Mouse (Mus musculus) kidney, postnatal 4 days (tissue): Measurements from ENCODE around the gene Lrrc8d.

ENCODE experiments used
- DNase-seq, 2 experiments: peaks; one replicate each; pipeline ENCODE4 v3.0.0; 2021; ENCODE audit warnings: mixed read lengths in 2 of 2

Gene Lrrc8d

DNA sequence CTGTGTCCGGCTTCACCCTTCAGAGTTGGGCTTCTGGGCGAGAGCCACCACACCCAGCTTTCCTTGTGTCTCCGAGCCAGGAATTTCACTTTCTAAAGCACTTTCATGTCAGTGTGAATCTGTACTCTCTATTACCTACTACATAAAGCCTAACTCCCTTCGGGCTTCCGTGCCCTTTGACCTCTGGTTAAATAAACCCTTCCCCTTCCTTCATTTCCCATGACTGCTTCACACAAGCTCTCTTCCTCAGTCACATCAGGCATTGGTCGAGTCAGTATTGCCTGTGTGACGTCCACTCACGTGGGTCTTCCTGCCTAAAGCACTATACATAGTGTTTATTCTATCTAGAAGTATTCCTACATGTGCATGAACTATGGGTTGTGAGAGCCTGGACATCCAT is 77.9 kb downstream of the Lrrc8d start:
- DNase-seq, result no peak

DNA sequence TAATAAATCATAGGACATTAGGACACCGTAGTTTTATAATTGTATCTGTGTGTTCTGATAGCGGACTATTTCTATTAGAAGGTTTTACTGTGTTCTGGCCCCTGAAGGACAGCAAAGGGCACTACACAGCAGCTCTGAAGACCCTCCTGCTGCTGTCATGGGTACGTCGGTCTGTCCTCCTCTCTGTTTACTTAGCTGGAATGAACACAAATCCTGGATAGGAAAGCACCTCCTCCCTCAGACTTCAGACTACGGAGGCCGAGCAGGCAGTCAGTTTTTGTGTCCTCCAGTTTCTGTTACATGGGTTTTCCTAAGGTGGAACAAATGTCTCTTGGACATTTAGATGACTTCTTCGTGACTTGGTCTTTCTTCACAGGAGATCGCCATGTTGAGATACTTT is 78.4 kb downstream of the Lrrc8d start:
- peak in 1 of 2 experiments; percentile 24 for DNase-seq

GRCm38 (mm10) chr5:105778723-105779122 is 79.0 kb downstream of the Lrrc8d start:
- DNase-seq, result no peak

- DNase-seq, result no peak
These were observed 79.6 kb downstream of the Lrrc8d start for GRCm38 (mm10) chr5:105779331-105779730.

DNA sequence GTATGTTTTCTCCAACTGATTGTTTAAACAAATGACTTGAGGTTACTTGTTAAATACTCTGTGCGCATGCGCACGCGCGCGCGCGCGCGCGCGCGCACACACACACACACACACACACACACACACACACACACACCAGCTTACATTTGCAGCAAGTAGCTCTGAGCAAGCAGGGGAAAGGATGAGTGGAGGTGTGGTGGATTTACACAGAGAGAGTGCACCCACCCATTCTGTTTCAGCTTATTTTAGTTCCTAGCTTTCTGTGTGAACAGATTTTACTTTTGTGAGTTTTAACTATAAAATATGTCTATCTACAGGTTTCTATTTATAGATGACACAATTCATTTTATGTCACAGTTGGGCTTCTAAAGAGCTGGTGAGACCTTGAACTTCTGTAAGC is 84.1 kb downstream of the Lrrc8d start:
- DNase-seq, result no peak

DNA sequence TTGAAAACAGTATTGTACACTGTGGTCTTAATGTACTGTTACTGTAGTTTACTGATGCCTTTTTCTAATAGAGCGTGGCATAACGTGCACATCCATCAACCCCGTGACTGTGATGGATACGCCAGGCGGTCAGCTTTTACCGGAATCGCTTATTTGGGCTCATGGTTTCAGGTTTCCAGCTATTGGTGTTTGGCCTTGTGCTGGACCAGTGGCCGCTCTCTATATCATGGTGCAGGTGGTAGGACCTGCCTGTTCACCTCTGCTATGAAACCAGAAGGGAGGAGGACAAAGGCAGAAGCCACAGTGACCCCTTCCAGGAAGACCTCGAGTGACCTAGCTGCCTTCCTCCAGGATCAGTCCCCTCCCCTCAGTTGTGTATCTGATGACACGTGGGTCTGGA is 85.0 kb downstream of the Lrrc8d start:
- no peak for DNase-seq

GRCm38 (mm10) chr5:105787577-105787976 is 87.8 kb downstream of the Lrrc8d start:
- peak; percentile 47 to 48 for DNase-seq

- peak in 1 of 2 experiments; percentile 54 for DNase-seq
These were observed 90.0 kb downstream of the Lrrc8d start for GRCm38 (mm10) chr5:105789801-105790200.

DNA sequence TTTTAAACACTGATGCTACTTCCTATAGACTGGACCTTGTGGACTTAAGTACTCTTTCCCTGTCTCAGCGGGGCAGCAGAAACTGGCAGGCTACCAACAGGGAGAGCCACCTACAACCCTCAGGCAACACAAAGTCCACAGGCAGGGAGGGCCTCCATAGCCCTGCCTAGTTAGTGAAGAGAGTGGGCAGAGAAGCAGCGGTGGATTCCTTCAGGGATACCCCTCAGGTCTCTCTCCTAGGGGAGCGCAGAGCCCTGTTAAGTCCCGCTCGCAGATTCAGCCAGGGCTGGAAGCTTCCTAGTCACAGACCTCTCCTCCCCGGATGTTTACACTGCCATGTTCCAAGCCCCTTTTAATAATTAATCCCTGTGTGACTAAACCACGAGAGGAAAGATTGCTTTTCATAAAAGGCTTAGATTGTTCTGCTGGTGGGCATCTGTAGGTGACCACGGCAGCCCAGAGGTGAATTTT is 92.6 kb downstream of the Lrrc8d start:
- peak; percentile 64 to 77 for DNase-seq

DNA sequence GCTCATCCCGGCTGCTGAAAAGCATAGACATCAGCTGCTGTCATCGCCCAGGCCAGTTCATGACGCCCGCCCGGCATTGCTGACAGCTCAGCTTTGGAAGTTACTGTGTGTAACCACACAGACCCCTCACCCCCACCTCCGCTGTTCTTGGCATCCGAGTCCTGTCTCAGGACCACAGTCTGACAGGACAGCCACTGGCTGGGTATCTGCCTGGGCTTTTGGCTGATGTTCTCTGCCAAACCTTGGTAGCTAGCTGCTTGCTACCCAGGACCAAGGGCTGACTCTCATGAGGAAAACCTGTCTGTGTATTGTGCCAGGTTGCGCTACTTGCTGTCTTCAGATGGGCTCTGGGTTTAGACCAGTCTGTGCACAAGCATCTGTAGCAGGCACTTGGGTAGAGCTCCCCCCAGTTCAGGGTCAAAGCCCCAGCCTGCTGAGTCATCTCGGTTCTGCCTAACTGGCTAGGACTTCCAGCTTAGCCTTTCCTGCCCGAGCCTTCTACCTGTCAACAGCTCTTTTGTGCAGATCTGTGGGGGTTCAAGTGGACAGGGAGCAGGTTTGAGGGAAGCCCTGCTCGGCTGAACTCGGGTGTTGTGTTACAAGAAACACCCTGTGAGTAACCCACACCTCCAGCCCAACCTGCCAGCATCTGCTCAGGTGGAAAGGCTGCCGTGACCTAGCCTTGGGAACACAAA is 93.2 kb downstream of the Lrrc8d start:
- peak; percentile 75 to 84 for DNase-seq

GRCm38 (mm10) chr5:105793548-105793940 is 93.8 kb downstream of the Lrrc8d start:
- DNase-seq, result no peak

GRCm38 (mm10) chr5:105798421-105798820 is 98.7 kb downstream of the Lrrc8d start:
- DNase-seq, result no peak

DNA sequence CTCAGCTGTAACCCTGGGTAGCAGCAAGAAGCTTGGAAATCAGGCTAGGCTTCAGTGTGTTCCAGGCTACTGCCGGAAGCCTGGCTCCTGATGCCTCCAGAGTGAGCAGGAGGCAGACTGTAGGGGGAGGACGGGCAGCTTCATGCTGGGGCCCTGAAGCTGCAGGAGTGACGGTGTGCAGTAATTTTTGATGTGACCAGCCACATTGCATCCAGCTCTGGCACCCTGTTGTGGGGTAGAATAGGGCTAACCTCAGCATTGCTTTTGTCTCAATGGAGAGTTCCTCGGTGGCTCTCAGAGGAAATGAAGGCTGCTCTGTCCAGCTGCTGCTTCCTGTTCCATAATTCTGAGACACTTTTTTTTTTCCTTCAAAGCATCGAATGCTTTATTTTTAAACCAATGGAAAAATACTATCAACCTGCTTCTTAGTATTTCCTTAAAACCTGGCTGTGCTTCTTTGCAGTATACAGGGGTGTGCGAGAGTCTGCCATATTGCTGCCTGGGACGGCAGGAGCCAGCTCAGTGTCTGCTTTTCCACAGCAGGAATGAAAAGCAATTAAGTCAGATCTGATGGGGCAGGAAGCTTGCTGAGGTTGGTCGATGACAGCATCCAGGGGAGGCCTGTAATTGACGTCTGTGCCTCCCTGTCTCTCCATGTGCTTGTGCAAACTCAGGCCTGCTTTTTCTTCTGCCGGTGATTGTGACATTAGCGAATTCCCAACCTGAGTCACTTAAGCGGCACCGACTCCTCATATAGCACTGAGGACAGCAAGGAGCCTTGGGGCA is 100.3 kb downstream of the Lrrc8d start:
- DNase-seq, result peak in 1 of 2 experiments; percentile 51

DNA sequence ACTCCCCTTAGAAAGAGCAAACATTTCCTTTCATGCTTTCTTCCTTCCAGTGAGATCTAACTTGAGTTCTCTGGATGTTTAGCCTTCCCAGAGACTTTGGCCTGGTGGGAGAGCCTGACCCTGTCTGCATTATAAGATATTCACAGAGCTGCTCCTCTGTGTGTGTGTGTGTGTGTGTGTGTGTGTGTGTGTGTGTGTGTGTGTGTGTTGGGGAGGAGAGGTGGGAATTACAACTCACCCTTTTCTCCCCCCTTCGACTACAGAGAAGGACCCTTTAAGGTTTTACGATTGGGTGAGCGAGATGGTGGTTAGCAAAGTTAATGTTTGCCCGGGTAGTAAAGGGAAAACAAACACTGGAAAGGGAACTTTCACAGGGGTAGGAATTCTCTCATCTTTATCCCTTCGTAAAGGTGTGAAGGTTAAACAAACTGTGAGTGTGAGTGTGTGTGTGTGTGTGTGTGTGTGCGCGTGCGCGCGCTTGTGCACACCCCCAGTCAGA is 101.3 kb downstream of the Lrrc8d start:
- DNase-seq, result peak in 1 of 2 experiments; percentile 55

DNA sequence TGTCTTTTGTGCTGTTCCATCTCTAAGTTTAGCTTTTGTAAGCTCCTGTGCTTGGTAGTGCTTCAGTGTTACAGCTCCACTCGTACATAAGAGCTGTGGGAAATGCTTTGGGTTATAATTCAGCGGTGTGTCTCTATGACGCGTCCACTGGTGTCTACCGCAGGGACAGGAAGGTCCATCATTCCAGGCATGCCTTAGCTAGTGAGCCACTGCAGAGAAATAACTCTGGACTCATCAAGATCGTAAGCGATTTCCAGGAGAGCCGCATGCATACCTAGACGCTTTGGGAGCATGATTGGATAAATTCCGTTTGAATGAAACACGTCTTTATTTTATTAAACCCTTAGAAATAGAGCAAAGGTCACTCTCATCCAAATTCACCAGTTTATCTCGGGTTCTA is 106.2 kb downstream of the Lrrc8d start:
- DNase-seq, result no peak

DNA sequence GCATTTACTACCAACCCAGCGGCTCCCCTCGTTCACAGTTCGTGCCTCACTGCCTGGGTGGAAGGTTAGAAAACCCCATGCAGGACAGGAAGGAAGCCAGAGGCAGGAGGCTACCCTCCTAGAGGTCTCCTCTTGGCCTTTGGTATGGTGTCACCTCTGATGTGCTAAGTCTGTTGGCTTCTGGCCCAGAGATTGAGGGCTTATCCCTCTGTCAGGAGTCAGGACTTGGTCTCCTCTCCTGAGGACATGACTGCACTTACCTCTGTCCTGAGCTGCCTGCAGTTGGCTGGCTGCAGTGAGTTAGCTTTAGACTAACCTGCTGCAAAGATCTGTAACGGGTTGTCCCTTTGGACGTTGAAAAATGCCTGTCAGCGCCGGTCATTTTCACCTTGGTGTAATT is 107.7 kb downstream of the Lrrc8d start:
- no peak for DNase-seq

DNA sequence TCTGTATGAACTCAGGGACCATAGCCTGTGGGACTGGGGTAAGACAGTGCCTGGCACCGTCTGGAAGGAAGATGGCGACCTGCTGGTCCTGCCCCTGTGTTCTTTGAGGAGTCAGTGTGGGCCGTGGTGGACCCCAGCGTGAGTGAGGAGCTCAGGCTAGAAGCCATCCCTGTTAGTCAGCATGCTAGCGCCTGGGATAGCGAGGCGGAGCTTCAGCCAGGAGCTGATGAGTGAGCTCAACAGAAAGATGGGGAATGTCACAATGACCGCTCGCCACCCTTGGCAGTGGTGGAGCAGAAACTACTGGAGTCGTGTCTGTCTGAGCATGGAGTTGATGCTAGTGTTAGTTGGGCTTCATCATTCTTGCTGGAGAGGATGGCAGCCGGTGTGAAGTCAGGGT is 109.3 kb downstream of the Lrrc8d start:
- peak in 1 of 2 experiments; percentile 43 for DNase-seq

DNA sequence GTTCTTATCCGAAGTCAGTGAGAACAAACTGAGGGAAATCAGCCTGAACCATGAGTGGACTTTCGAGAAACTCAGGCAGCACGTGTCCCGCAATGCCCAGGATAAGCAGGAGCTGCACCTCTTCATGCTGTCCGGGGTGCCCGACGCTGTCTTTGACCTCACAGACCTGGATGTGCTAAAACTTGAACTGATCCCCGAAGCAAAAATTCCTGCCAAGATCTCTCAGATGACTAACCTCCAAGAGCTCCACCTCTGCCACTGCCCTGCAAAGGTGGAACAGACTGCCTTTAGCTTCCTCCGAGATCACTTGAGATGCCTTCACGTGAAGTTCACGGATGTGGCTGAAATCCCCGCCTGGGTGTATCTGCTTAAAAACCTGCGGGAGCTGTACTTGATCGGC is 113.3 kb downstream of the Lrrc8d start:
- no peak for DNase-seq

DNA sequence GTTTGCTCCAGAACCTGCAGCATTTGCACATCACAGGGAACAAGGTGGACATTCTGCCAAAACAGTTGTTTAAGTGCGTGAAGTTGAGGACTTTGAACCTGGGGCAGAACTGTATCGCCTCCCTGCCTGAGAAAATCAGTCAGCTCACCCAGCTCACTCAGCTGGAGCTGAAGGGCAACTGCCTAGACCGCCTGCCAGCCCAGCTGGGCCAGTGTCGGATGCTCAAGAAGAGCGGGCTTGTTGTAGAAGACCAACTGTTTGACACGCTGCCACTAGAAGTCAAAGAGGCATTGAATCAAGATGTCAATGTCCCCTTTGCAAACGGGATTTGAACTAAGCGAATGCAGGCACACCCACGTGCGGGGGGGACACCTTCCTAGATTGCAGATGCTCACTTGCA is 114.2 kb downstream of the Lrrc8d start:
- DNase-seq, result no peak

DNA sequence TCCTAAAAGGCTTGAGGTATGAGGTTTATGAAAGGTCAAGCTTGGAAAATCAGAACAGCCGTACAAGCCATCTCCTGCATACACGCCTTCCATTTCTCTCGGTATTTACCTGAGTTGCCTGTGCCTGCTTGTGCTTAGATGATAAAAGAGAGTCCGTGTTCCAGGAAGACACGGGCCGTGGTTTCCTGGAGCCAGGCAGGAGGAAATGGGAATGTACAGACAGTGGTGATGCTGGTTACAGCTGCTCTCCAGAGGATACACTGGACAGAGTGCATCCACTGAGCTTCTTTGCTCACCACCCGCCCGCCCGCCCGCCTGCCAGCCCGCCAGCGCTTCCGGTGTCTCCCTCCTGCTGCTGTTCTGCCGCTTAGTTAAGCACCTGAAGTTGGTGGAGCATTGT is 116.3 kb downstream of the Lrrc8d start:
- DNase-seq, result no peak

- DNase-seq, result peak; percentile 58 to 68
These were observed 117.6 kb downstream of the Lrrc8d start for GRCm38 (mm10) chr5:105817248-105817976.

GRCm38 (mm10) chr5:105818411-105818810 is 118.6 kb downstream of the Lrrc8d start:
- no peak for DNase-seq

- DNase-seq, result no peak
These were observed 121.6 kb downstream of the Lrrc8d start for GRCm38 (mm10) chr5:105821390-105821789.
